Mouse (Mus musculus) C2C12 (cell line): ENCODE data around the gene Tnni2. TPM values are rescaled to one million over a fixed set of nuclear protein-coding genes. Genes with fewer than 3 reads are reported as not detected.
"Not testable (repeated sequence)": the region's sequence is repeated elsewhere in the genome, so short reads cannot be mapped to it uniquely, and the experiment has no call there.

Source experiments
- H3K27me3 ChIP-seq: one replicate; pipeline ENCODE4 v1.6.1; 2011; ENCODE audit not compliant: control insufficient read depth, insufficient read depth, insufficient read length
- H3K36me3 ChIP-seq: one replicate; pipeline ENCODE4 v1.6.1; 2011; ENCODE audit not compliant: control insufficient read depth, insufficient read depth
- H3K4me3 ChIP-seq: one replicate; pipeline ENCODE4 v1.5.1; 2011; ENCODE audit warnings: mild to moderate bottlenecking, control low read depth; ENCODE audit not compliant: poor library complexity, insufficient read depth, severe bottlenecking
- H3K79me2 ChIP-seq: one replicate; pipeline ENCODE4 v1.6.1; 2011; ENCODE audit not compliant: control insufficient read depth, insufficient read depth
- H3K79me3 ChIP-seq: one replicate; pipeline ENCODE4 v1.6.1; 2011; ENCODE audit warnings: low read depth, control low read depth
- H3ac ChIP-seq: one replicate; pipeline ENCODE3; 2011; ENCODE audit warnings: low read depth; ENCODE audit not compliant: control insufficient read depth, insufficient read length
- CEBPB ChIP-seq: IDR thresholded peaks from one replicate; pipeline ENCODE4 v1.6.1; 2011; ENCODE audit warnings: low read depth, mild to moderate bottlenecking, control low read depth, moderate library complexity
- CTCF ChIP-seq: IDR thresholded peaks from one replicate; pipeline ENCODE4 v1.5.1; 2011; ENCODE audit not compliant: control insufficient read depth, insufficient read depth, insufficient read length
- FOSL1 ChIP-seq: IDR thresholded peaks from one replicate; pipeline ENCODE4 v1.8.0; 2011; ENCODE audit warnings: mild to moderate bottlenecking, low read length; ENCODE audit not compliant: poor library complexity, insufficient read depth, severe bottlenecking
- MAX ChIP-seq: IDR thresholded peaks from one replicate; pipeline ENCODE4 v1.6.1; 2011; ENCODE audit warnings: mild to moderate bottlenecking, control low read depth
- MYOD1 ChIP-seq: IDR thresholded peaks from one replicate; pipeline ENCODE4 v1.6.1; 2011; ENCODE audit warnings: low read depth; ENCODE audit not compliant: control insufficient read depth, insufficient read length
- MYOG ChIP-seq: IDR thresholded peaks from one replicate; pipeline ENCODE4 v1.6.1; 2011; ENCODE audit not compliant: control insufficient read depth, insufficient read length; ENCODE audit errors: extremely low read depth
- USF1 ChIP-seq: IDR thresholded peaks from one replicate; pipeline ENCODE4 v1.6.1; 2011; ENCODE audit warnings: low read depth, mild to moderate bottlenecking, control low read depth, moderate library complexity
- polyA plus RNA-seq: library from polyadenylated mRNA; unstranded; fragments of >200 nt; fragmentation: generic; extraction: Trizol; gene quantifications from one replicate; pipeline ENCODE4 v1.2.1, GENCODE M21; 2012; ENCODE audit warnings: missing spikeins

Tnni2 gene
- polyA plus RNA-seq, 1 experiment = 7.5 TPM

GRCm38 (mm10) chr7:142399250-142399649, 42.4 kb upstream of the Tnni2 start:
- TF ChIP-seq CTCF (no peak), FOSL1 (no peak), MYOG (no peak), MAX (no peak), MYOD1 (no peak), CEBPB (no peak), USF1 (no peak)
- H3K79me3 ChIP-seq = no peaks in the 10 kb centered on the region
- no peak overlapping the region for H3ac ChIP-seq
- H3K79me2 ChIP-seq = no peaks in the 10 kb centered on the region
- H3K36me3 ChIP-seq = no peaks in the 10 kb centered on the region
- H3K27me3 ChIP-seq = no peaks in the 10 kb centered on the region
- no peak overlapping the region for H3K4me3 ChIP-seq

DNA sequence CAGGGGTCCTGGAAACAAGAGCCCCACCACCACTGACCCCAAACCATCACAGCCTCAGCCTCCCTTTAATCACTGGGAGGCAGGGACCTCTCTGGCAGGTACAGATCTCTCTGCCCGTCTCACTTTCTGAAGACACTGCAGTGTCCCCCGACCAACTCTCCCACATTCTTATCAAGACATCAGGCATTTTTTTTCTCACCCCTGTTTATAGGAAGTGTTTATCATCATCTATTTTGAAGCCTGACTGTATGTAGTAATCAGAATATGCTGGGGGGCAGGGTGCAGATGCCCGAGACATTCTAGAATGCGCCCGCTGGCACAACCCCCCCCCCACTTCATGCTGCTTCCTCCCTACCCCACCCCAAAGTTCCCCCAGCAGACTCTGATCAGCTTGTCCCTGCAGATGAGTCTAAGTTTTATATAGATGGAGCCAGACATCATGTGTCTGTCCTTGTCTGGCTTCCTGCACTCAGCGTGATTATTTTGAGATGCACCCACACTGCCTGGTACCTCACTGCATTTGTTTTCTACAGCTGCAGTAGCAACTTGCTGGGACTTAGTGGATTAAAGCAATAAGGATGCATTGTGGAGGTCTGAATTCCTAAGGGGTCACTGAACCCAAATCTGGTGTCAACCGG, 41.4 kb upstream of the Tnni2 start:
- H3K27me3 ChIP-seq = no peaks in the 10 kb centered on the region
- no peak overlapping the region for H3K4me3 ChIP-seq
- no peaks in the 10 kb centered on the region for H3K36me3 ChIP-seq
- TF ChIP-seq FOSL1 = no peak
- TF ChIP-seq MYOG = no peak
- TF ChIP-seq CTCF = no peak
- no peak for TF ChIP-seq MYOD1
- no peak for TF ChIP-seq CEBPB
- no peak for TF ChIP-seq MAX
- no peak for TF ChIP-seq USF1
- H3K79me3 ChIP-seq = no peaks in the 10 kb centered on the region
- no peaks in the 10 kb centered on the region for H3K79me2 ChIP-seq
- H3ac ChIP-seq = no peak overlapping the region

GRCm38 (mm10) chr7:142400750-142401142, 40.9 kb upstream of the Tnni2 start:
- no peak overlapping the region for H3ac ChIP-seq
- no peak overlapping the region for H3K4me3 ChIP-seq
- no peaks in the 10 kb centered on the region for H3K79me2 ChIP-seq
- H3K27me3 ChIP-seq = no peaks in the 10 kb centered on the region
- H3K36me3 ChIP-seq = no peaks in the 10 kb centered on the region
- no peak for TF ChIP-seq USF1
- no peak for TF ChIP-seq MYOD1
- TF ChIP-seq CEBPB = no peak
- TF ChIP-seq CTCF = no peak
- no peak for TF ChIP-seq MAX
- no peak for TF ChIP-seq MYOG
- TF ChIP-seq FOSL1 = no peak
- H3K79me3 ChIP-seq = no peaks in the 10 kb centered on the region

- Histone ChIP-seq H3K4me3 (no peak overlapping the region), H3K79me2 (no peaks in the 10 kb centered on the region), H3K36me3 (no peaks in the 10 kb centered on the region), H3ac (no peak overlapping the region), H3K79me3 (no peaks in the 10 kb centered on the region), H3K27me3 (no peaks in the 10 kb centered on the region)
- TF ChIP-seq CTCF = no peak
- TF ChIP-seq MAX = no peak
Observed at GRCm38 (mm10) chr7:142403591-142403990, 38.0 kb upstream of the Tnni2 start.

- H3K27me3 ChIP-seq, H3ac ChIP-seq, H3K36me3 ChIP-seq, H3K79me2 ChIP-seq, H3K4me3 ChIP-seq, H3K79me3 ChIP-seq: not testable (repeated sequence)
Observed at GRCm38 (mm10) chr7:142405134-142405533, 36.5 kb upstream of the Tnni2 start.

GRCm38 (mm10) chr7:142407935-142408334, 33.7 kb upstream of the Tnni2 start:
- H3K4me3 ChIP-seq = no peak overlapping the region
- TF ChIP-seq MYOD1 = no peak
- no peaks in the 10 kb centered on the region for H3K79me2 ChIP-seq
- no peak overlapping the region for H3ac ChIP-seq
- no peaks in the 10 kb centered on the region for H3K27me3 ChIP-seq
- H3K36me3 ChIP-seq = no peaks in the 10 kb centered on the region
- H3K79me3 ChIP-seq = no peaks in the 10 kb centered on the region
